Mouse (Mus musculus) heart, adult 2 months (tissue): Measurements from ENCODE around the gene Apoc1.

Source experiments
- CTCF ChIP-seq: fragments of 200-600 bp; IDR thresholded peaks from 2 replicates; pipeline ENCODE4 v1.8.1; 2022; ENCODE audit warnings: antibody characterized with exemption, mild to moderate bottlenecking, moderate library complexity
- EP300 ChIP-seq: fragments of 200-500 bp; IDR thresholded peaks from 2 replicates; pipeline ENCODE4 v1.6.1; 2011; ENCODE audit warnings: low read depth, low read length, control low read depth; ENCODE audit not compliant: insufficient read depth
- POLR2A ChIP-seq: fragments of 200-500 bp; IDR thresholded peaks from 2 replicates; pipeline ENCODE4 v1.6.1; 2011; ENCODE audit warnings: mild to moderate bottlenecking, low read depth, low read length, control low read depth; ENCODE audit not compliant: insufficient read depth

DNA sequence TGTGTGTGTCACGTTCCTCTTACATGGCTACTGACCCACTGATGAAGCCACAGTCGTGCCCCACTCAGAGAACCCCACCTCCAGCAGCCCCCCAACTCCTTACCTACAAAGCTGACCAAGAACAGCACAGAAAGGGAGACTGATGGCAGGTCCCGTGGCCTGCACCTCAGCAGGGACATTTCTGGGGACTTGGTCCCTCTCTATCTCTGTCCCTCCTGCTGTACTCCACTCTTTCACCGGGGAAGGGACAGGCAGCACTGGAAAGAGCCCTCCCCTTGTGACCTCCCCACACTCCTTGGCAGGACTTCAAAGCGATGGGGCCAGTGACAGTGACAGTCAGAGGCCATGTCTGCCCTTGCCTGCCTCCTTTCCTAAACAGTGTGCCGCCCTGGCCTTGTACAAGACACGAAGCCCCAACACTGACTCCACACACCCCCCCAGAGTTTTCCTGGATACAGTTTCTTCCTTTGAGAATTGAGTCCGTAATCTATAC is 11.2 kb downstream of the Apoc1 start, which contains the start of the genes Gm44805 and Apoc4:
- TF ChIP-seq POLR2A = no peak
- TF ChIP-seq EP300 = no peak
- no peak for TF ChIP-seq CTCF
